Mouse (Mus musculus) adipocyte (in vitro differentiated cells): ENCODE results near the gene 5430403G16Rik.
"Not testable (repeated sequence)": the region's sequence is repeated elsewhere in the genome, so short reads cannot be mapped to it uniquely, and the experiment has no call there.

ENCODE experiments used
- DNase-seq: peaks from one replicate; pipeline ENCODE4 v3.0.0-alpha.2; 2016; ENCODE audit warnings: low spot score

5430403G16Rik gene

GRCm38 (mm10) chr5:109690537-109691201 lies at the start of gene 5430403G16Rik:
Gene 5430403G16Rik (minus strand): TSS chr5:109691041.
- DNase-seq = peak; percentile 86

GRCm38 (mm10) chr5:109717341-109717740 lies 26.5 kb upstream of the 5430403G16Rik start:
- DNase-seq = not testable (repeated sequence)

- not testable (repeated sequence) for DNase-seq
Measured at GRCm38 (mm10) chr5:109691205-109691965, 544 bp upstream of the 5430403G16Rik start.

- DNase-seq = no peak
Measured at GRCm38 (mm10) chr5:109682921-109683320, 7.9 kb downstream of the 5430403G16Rik start.
